Mouse (Mus musculus): ENCODE results near the gene Klk6.

DNA sequence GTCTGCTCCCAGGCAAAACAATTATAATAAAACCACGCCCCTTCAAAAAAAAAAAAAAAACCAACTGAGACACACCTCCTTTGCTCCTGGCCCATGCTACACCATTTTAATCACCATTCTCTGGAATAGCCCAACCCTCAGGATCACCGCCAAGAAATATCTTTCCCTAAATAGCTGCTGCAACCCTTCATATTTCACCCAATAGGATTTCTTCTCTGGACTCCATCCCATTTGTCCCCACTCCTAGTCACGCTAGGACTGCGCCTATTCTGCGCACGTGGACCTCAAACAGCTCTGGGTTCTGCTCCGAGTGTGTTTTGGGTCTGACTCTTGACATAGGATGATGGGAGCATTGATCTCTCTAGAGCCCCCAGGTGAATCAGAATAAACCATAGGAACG is 27.9 kb upstream of the Klk6 start:
- TF ChIP-seq EP300 (optimal IDR thresholded peaks at IDR 0.05): no peak
- no peak for TF ChIP-seq CTCF (IDR thresholded peaks at IDR 0.05; ENCODE audit: low read depth)

Data from stomach, postnatal 0 days (tissue).